ENCODE assay signal across 9 mouse cellular contexts in genomic region chr5:149428810-149429255, GRCm38 (mm10). TPM values are rescaled to one million over a fixed set of nuclear protein-coding genes. Genes with fewer than 3 reads are reported as not detected.
A peak's percentile ranks its signal among the peaks of the same experiment; 100 is the strongest.
DNase-seq lines count a peak whose midpoint lies in the region; ATAC-seq and TF ChIP-seq lines count a peak whose summit lies in the region.
"Had no signal": no experiment of that assay in that cellular context is flagged by ENCODE, and none has a peak within 500 bp of the region (broad histone marks: within the 10 kb centered on the region; RNA-seq: fewer than 3 reads in every experiment).

No protein-coding gene starts in this region.

- TF ChIP-seq CTCF in lung, embryonic 14.5 days (IDR thresholded peaks at IDR 0.05; ENCODE audit: low read depth) = no peak

- ATAC-seq in lung, embryonic 14.5 days (ENCODE audit: insufficient read depth) = peak; percentile 62

- H3K9me3 ChIP-seq in heart, embryonic 10.5 days = no peaks in the 10 kb centered on the region
- H3K9me3 ChIP-seq in lung, embryonic 14.5 days (ENCODE audit: low read depth, low read length) = no peaks in the 10 kb centered on the region

- WGBS in heart, embryonic 10.5 days = 55% methylated on average over 2 of the region's 2 CpGs
- WGBS in lung, embryonic 14.5 days = 48% methylated on average over 2 of the region's 2 CpGs

- no peaks in the 10 kb centered on the region for H3K36me3 ChIP-seq in heart, embryonic 10.5 days
- H3K36me3 ChIP-seq in lung, embryonic 14.5 days (ENCODE audit: insufficient read depth) = no peaks in the 10 kb centered on the region

- no peaks in the 10 kb centered on the region for H3K27me3 ChIP-seq in heart, embryonic 10.5 days (ENCODE audit: insufficient read depth, poor library complexity, severe bottlenecking)
- no peaks in the 10 kb centered on the region for H3K27me3 ChIP-seq in lung, embryonic 14.5 days (ENCODE audit: insufficient read depth, low read length)

- H3K9ac ChIP-seq in lung, embryonic 14.5 days = no peak overlapping the region

- H3K27ac ChIP-seq in heart, embryonic 10.5 days = peak overlapping the region; percentile 76
- H3K27ac ChIP-seq in lung, embryonic 14.5 days (ENCODE audit: low read depth) = peak overlapping the region; percentile 85

- intact Hi-C loops in left cerebral cortex, postnatal 25 days (cut with DNase I) = no loop called here

- peak; percentile 63 to 70 for DNase-seq in layer of hippocampus, postnatal 10 days (ENCODE audit: low spot score in 2 of 2)
- DNase-seq in layer of hippocampus, adult 9-10 months (ENCODE audit: low spot score) = no peak
- DNase-seq in embryo, embryonic 10.5 days (ENCODE audit: low spot score) = peak; percentile 24
- DNase-seq in heart, embryonic 10.5 days (ENCODE audit: low spot score) = no peak
- peak; percentile 75 for DNase-seq in kidney, adult 11 months
- DNase-seq in lung, embryonic 14.5 days = peak; percentile 81
- peak; percentile 45 for DNase-seq in ovary, postnatal 10 days (ENCODE audit: low spot score)
- DNase-seq in left cerebral cortex, postnatal 25 days (ENCODE audit: low spot score in 2 of 2) = no peak

- H3K4me3 ChIP-seq in heart, embryonic 10.5 days = no peak overlapping the region
- H3K4me3 ChIP-seq in lung, embryonic 14.5 days (ENCODE audit: low read depth, low read length) = no peak overlapping the region

- no peak overlapping the region for H3K4me2 ChIP-seq in lung, embryonic 14.5 days

- peaks cover 22% of the 10 kb centered on the region for H3K4me1 ChIP-seq in heart, embryonic 10.5 days
- peaks cover 15% of the 10 kb centered on the region for H3K4me1 ChIP-seq in lung, embryonic 14.5 days (ENCODE audit: insufficient read depth)

RNA-seq across cellular contexts. Expression of gene Tex26, which starts 10.6 kb away (rescaled TPM):
- total RNA-seq in layer of hippocampus, postnatal 10 days (2021) = under 1 TPM; 0.50 to 0.69 TPM
- polyA plus RNA-seq in heart, embryonic 10.5 days (2016; fragmentation: Nextera tagmentation; extraction: Ambion mirVana) = 0.58 and 0.78 TPM in 2 replicates
- polyA plus RNA-seq in lung, embryonic 14.5 days (2014; fragmentation: Nextera tagmentation; extraction: Ambion mirVana) = 0.64 and 1.0 TPM in 2 replicates
- total RNA-seq in left cerebral cortex, postnatal 25 days (2021) = not detected
- total RNA-seq: layer of hippocampus, postnatal 25 days had no signal

RNA-seq across cellular contexts. Expression of gene Medag, which starts 17.3 kb away (rescaled TPM):
- 1 to 10 TPM in 1 of 2 experiments, under 1 TPM in 1; 0.78 to 1.3 TPM for total RNA-seq in layer of hippocampus, postnatal 10 days (2021)
- polyA plus RNA-seq in heart, embryonic 10.5 days (2016; fragmentation: Nextera tagmentation; extraction: Ambion mirVana) = 0.26 and 0.62 TPM in 2 replicates
- polyA plus RNA-seq in lung, embryonic 14.5 days (2014; fragmentation: Nextera tagmentation; extraction: Ambion mirVana) = 1.2 and 1.6 TPM in 2 replicates
- total RNA-seq in left cerebral cortex, postnatal 25 days (2021) = 10 to 100 TPM; 12.7 to 14.5 TPM

Comparison
In these comparisons a context has a peak if more than half of its experiments do, and no peak if none do; other contexts are left out.
1. DNase-seq: peak in layer of hippocampus, postnatal 10 days (2 of 2), embryo, embryonic 10.5 days (single experiment), kidney, adult 11 months (single experiment), lung, embryonic 14.5 days (single experiment) and ovary, postnatal 10 days (single experiment); none in layer of hippocampus, adult 9-10 months (single experiment), heart, embryonic 10.5 days (single experiment) and left cerebral cortex, postnatal 25 days (0 of 2).
2. RNA of gene Medag, which starts 17.3 kb away (total RNA-seq): 12.7 to 14.5 TPM in left cerebral cortex, postnatal 25 days; 0.78 to 1.3 TPM in layer of hippocampus, postnatal 10 days; every median in the first group is over 4 times any median in the second.